Mouse (Mus musculus) hindbrain, embryonic 14.5 days (tissue): ENCODE measurements around the gene 1190005I06Rik. TPM values are rescaled to one million over a fixed set of nuclear protein-coding genes. Genes with fewer than 3 reads are reported as not detected.

Experiments used
- ATAC-seq: fragments of 200-750 bp; cut with Nextera tagmentation; 2 replicates; pipeline ENCODE4 v1.8.0; 2017; ENCODE audit warnings: moderate number of reproducible peaks, mild to moderate bottlenecking, moderate TSS enrichment, moderate library complexity; ENCODE audit not compliant: low FRiP score
- DNase-seq: peaks from one replicate; pipeline ENCODE4 v3.0.0-alpha.2; 2015; ENCODE audit warnings: low spot score
- H3K27ac ChIP-seq: fragments of 300-500 bp; sonication (generic); 2 replicates; pipeline ENCODE4 v1.5.1; 2014; ENCODE audit warnings: mild to moderate bottlenecking, moderate library complexity
- H3K27me3 ChIP-seq: fragments of 300-500 bp; sonication (generic); 2 replicates; pipeline ENCODE4 v1.6.1; 2014; ENCODE audit warnings: mild to moderate bottlenecking, low read length, mixed read lengths; ENCODE audit not compliant: control insufficient read depth, insufficient read depth
- H3K36me3 ChIP-seq: fragments of 300-500 bp; sonication (generic); replicated peaks from 2 replicates; pipeline ENCODE4 v1.6.1; 2014; ENCODE audit not compliant: control insufficient read depth, insufficient read depth
- H3K4me1 ChIP-seq: fragments of 300-500 bp; sonication (generic); replicated peaks from 2 replicates; pipeline ENCODE4 v1.6.1; 2014; ENCODE audit warnings: antibody characterized with exemption, low read length, mixed read lengths; ENCODE audit not compliant: control insufficient read depth, insufficient read depth
- H3K4me2 ChIP-seq: fragments of 300-500 bp; sonication (generic); replicated peaks from 2 replicates; pipeline ENCODE4 v1.6.1; 2014; ENCODE audit warnings: mild to moderate bottlenecking, moderate library complexity
- H3K4me3 ChIP-seq: fragments of 300-500 bp; sonication (generic); replicated peaks from 2 replicates; pipeline ENCODE4 v1.5.1; 2014; ENCODE audit warnings: mild to moderate bottlenecking, low read length
- H3K9ac ChIP-seq: fragments of 300-500 bp; sonication (generic); 2 replicates; pipeline ENCODE4 v1.6.1; 2014
- H3K9me3 ChIP-seq: fragments of 300-500 bp; sonication (generic); 2 replicates; pipeline ENCODE4 v1.6.1; 2016; ENCODE audit warnings: low read length; ENCODE audit not compliant: control insufficient read depth
- WGBS: fragments of 180-500 bp; shearing (Covaris S2); extraction: QIAGEN DNeasy Blood & Tissue Kit; methylation state at CpG from one replicate; pipeline ENCODE4 v1.1.7; 2014; 5-methylcytosine and 5-hydroxymethylcytosine counted together
- polyA plus RNA-seq: library from polyadenylated mRNA; unstranded; fragments of >200 nt; fragmentation: Nextera tagmentation; extraction: Ambion mirVana; gene quantifications from 2 replicates; pipeline ENCODE4 v1.2.1, GENCODE M21; 2014

1190005I06Rik gene
- 12.4 and 15.4 TPM in 2 replicates for polyA plus RNA-seq

DNA sequence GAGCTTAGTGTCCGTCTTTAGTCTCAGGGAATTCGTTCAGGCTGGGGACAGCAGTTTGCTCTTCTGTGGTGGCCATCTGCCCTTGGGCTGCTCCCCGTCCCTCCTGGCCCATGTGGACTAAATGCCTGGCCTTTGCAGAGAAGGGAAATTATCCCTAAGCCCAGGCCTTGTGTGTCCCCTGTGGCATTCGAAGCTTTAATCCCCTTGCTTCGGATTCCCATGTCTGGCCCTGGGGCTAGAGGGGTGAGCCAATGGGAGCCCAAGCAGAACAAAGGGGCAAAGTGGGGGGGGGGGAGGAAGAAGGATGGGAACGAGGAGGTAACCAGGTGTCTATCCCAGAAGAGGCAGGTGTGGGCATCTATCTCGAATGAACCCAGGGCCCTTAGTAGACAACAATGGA is at the start of gene 1190005I06Rik:
1190005I06Rik (minus strand) TSS at position 101 of the 400 bp plus-strand sequence.
- no peak within 1 kb of the TSS for H3K27ac ChIP-seq
- WGBS, result 55% methylated on average over 7 of the region's 7 CpGs
- H3K4me1 ChIP-seq, result no peaks in the 10 kb centered on the region
- no peaks in the 10 kb centered on the region for H3K27me3 ChIP-seq
- ATAC-seq (no peak), DNase-seq (no peak)
- H3K4me2 ChIP-seq, result no peak within 1 kb of the TSS
- H3K9me3 ChIP-seq, result no peaks in the 10 kb centered on the region
- no peaks in the 10 kb centered on the region; the same call in 1 of the 2 replicates for H3K36me3 ChIP-seq
- H3K4me3 ChIP-seq, result no peak within 1 kb of the TSS
- no peak within 1 kb of the TSS for H3K9ac ChIP-seq

GRCm38 (mm10) chr8:120696401-120697153 is 49.1 kb upstream of the 1190005I06Rik start:
- no peaks in the 10 kb centered on the region for H3K36me3 ChIP-seq
- ATAC-seq (no peak), DNase-seq (peak; percentile 41)
- H3K4me3 ChIP-seq, result no peak overlapping the region
- H3K27ac ChIP-seq, result 0 out of 2 replicates have a peak overlapping the region, but pooled peaks have one; percentile 26
- H3K4me2 ChIP-seq, result no peak overlapping the region
- H3K27me3 ChIP-seq, result no peaks in the 10 kb centered on the region
- H3K9ac ChIP-seq, result no peak overlapping the region
- no peaks in the 10 kb centered on the region for H3K9me3 ChIP-seq
- 52% methylated on average over 13 of the region's 13 CpGs for WGBS
- H3K4me1 ChIP-seq, result no peaks in the 10 kb centered on the region; the same call in 1 of the 2 replicates

- no peak for DNase-seq
Observed at GRCm38 (mm10) chr8:120693861-120694493, 46.5 kb upstream of the 1190005I06Rik start.

DNA sequence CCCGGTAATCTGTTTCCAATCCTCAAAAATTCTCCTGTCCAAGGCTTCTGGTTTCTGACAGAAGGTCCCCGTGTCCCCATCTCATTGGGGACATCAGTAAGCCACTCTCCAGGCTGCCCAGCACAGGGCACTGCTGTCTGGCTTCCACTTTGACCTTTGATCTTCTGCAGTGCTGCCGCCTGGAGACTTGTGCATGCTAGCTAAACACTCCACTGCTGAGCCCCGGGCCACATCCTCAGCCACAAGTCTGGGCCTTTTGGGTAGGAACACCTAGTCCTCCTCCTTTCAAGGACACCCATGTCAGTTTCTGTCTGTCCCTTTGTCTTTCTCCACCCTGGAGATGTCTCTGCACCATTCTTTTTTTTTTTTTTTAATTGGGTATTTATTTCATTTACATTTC is 45.5 kb upstream of the 1190005I06Rik start:
- Histone ChIP-seq H3K27ac (no peak overlapping the region), H3K9me3 (no peaks in the 10 kb centered on the region), H3K9ac (no peak overlapping the region), H3K27me3 (no peaks in the 10 kb centered on the region), H3K4me2 (no peak overlapping the region), H3K36me3 (no peaks in the 10 kb centered on the region), H3K4me3 (no peak overlapping the region), H3K4me1 (no peaks in the 10 kb centered on the region; the same call in 1 of the 2 replicates)
- DNase-seq (no peak), ATAC-seq (no peak)
- 70% methylated on average over 4 of the region's 4 CpGs for WGBS

More at GRCm38 (mm10) chr8:120693861-120694493, 46.5 kb upstream of the 1190005I06Rik start:
- Histone ChIP-seq H3K4me2 (no peak overlapping the region), H3K27me3 (no peaks in the 10 kb centered on the region), H3K27ac (no peak overlapping the region), H3K9ac (no peak overlapping the region), H3K9me3 (no peaks in the 10 kb centered on the region), H3K4me1 (no peaks in the 10 kb centered on the region; the same call in 1 of the 2 replicates), H3K4me3 (no peak overlapping the region), H3K36me3 (no peaks in the 10 kb centered on the region)
- WGBS, result 52% methylated on average over 22 of the region's 22 CpGs
- ATAC-seq, result no peak

GRCm38 (mm10) chr8:120688511-120688910 is 41.1 kb upstream of the 1190005I06Rik start:
- ATAC-seq (no peak), DNase-seq (no peak)
- Histone ChIP-seq H3K27me3 (no peaks in the 10 kb centered on the region), H3K4me3 (no peak overlapping the region), H3K27ac (no peak overlapping the region), H3K4me1 (no peaks in the 10 kb centered on the region), H3K9me3 (no peaks in the 10 kb centered on the region), H3K9ac (no peak overlapping the region), H3K36me3 (no peaks in the 10 kb centered on the region), H3K4me2 (no peak overlapping the region)
- 89% methylated on average over 7 of the region's 7 CpGs for WGBS

GRCm38 (mm10) chr8:120687786-120688185 is 40.4 kb upstream of the 1190005I06Rik start:
- Histone ChIP-seq H3K27me3 (no peaks in the 10 kb centered on the region), H3K27ac (no peak overlapping the region), H3K36me3 (no peaks in the 10 kb centered on the region), H3K4me1 (no peaks in the 10 kb centered on the region), H3K9me3 (no peaks in the 10 kb centered on the region), H3K9ac (no peak overlapping the region), H3K4me3 (no peak overlapping the region), H3K4me2 (no peak overlapping the region)
- ATAC-seq (no peak), DNase-seq (no peak)
- 74% methylated on average over 8 of the region's 8 CpGs for WGBS

- ATAC-seq (no peak), DNase-seq (no peak)
- Histone ChIP-seq H3K9ac (no peak overlapping the region), H3K4me2 (no peak overlapping the region), H3K36me3 (no peaks in the 10 kb centered on the region), H3K9me3 (no peaks in the 10 kb centered on the region), H3K27ac (no peak overlapping the region), H3K4me1 (no peaks in the 10 kb centered on the region), H3K27me3 (no peaks in the 10 kb centered on the region), H3K4me3 (no peak overlapping the region)
- WGBS, result 87% methylated on average over 5 of the region's 5 CpGs
Observed at GRCm38 (mm10) chr8:120686576-120686975, 39.1 kb upstream of the 1190005I06Rik start.

DNA sequence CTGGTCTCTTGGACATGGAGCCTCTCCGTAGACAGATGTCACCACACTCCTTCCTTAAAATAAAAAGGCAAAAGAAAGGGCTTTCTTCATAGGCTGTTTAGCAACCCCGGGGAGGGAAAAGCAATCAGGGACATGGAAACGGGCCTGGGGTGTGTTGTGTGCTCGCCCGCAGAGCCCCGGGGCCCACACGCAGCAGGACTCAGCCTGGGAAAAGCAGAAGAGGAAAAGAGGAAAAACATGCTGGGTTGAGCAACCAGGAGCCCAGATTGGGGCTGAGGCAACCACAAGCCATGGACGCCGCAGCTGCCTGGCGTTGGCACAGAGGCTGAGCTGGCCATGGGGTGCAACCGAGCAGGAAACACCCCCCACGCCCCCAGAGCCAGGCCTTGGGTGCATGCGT is 38.6 kb upstream of the 1190005I06Rik start:
- DNase-seq (no peak), ATAC-seq (no peak)
- H3K4me1 ChIP-seq, result no peaks in the 10 kb centered on the region
- no peak overlapping the region for H3K9ac ChIP-seq
- H3K4me3 ChIP-seq, result no peak overlapping the region
- H3K4me2 ChIP-seq, result no peak overlapping the region
- H3K27me3 ChIP-seq, result no peaks in the 10 kb centered on the region
- 83% methylated on average over 13 of the region's 13 CpGs for WGBS
- H3K27ac ChIP-seq, result no peak overlapping the region
- no peaks in the 10 kb centered on the region for H3K36me3 ChIP-seq
- no peaks in the 10 kb centered on the region for H3K9me3 ChIP-seq

- ATAC-seq (no peak), DNase-seq (no peak)
- Histone ChIP-seq H3K9ac (no peak overlapping the region), H3K27ac (no peak overlapping the region), H3K4me3 (no peak overlapping the region), H3K27me3 (no peaks in the 10 kb centered on the region), H3K4me2 (no peak overlapping the region), H3K36me3 (no peaks in the 10 kb centered on the region), H3K4me1 (no peaks in the 10 kb centered on the region), H3K9me3 (no peaks in the 10 kb centered on the region)
- 82% methylated on average over 8 of the region's 8 CpGs for WGBS
Observed at GRCm38 (mm10) chr8:120685591-120685990, 38.2 kb upstream of the 1190005I06Rik start.
